Mouse (Mus musculus) ovary, adult 2 months (tissue): ENCODE measurements around the gene Fgf2. TPM values are rescaled to one million over a fixed set of nuclear protein-coding genes. Genes with fewer than 3 reads are reported as not detected.

Experiments
- polyA plus RNA-seq: library from polyadenylated mRNA; depleted of rRNA; stranded (reverse); fragments of >200 nt; gene quantifications from 2 replicates; pipeline ENCODE4 v1.2.3, GENCODE M21; 2012; rRNA removed

Gene Fgf2
- polyA plus RNA-seq = 3.8 and 5.7 TPM in 2 replicates

GRCm38 (mm10) chr3:37348221-37349165, at the start of gene Fgf2:
Fgf2 (plus strand) TSS chr3:37348346.

GRCm38 (mm10) chr3:37312370-37312941, 35.7 kb upstream of the Fgf2 start, which contains the start of the genes Bbs12 and Cetn4:
Bbs12 (plus strand) TSS chr3:37312554.
Cetn4 (minus strand) TSS chr3:37312708.

GRCm38 (mm10) chr3:37419458-37419991, 71.4 kb downstream of the Fgf2 start, which contains the start of gene Spata5:
Spata5 (plus strand) TSS chr3:37419896.

GRCm38 (mm10) chr3:37420072-37420471, 71.9 kb downstream of the Fgf2 start, which contains the start of gene Nudt6:
Nudt6 (minus strand) TSS chr3:37420211.

Other genes with a start within 250 kb of the Fgf2 start
- not detected in 2 replicates for gene Il2, start 222.4 kb upstream of the Fgf2 start, polyA plus RNA-seq
- not detected in 2 replicates for gene Il21, start 115.7 kb upstream of the Fgf2 start, polyA plus RNA-seq
- gene Bbs12, start 35.8 kb upstream of the Fgf2 start, polyA plus RNA-seq = 0.73 and 0.88 TPM in 2 replicates
- gene Cetn4, start 35.6 kb upstream of the Fgf2 start, polyA plus RNA-seq = 0.41 and 0.79 TPM in 2 replicates
- gene Spata5, start 71.5 kb downstream of the Fgf2 start, polyA plus RNA-seq = 2.1 and 4.3 TPM in 2 replicates
- gene Nudt6, start 71.9 kb downstream of the Fgf2 start, polyA plus RNA-seq = 20.6 and 25.0 TPM in 2 replicates